Mouse (Mus musculus) effector memory CD4-positive, alpha-beta T cell, adult 7 months (primary cell): ENCODE data around the gene Olfr215. TPM values are rescaled to one million over a fixed set of nuclear protein-coding genes. Genes with fewer than 3 reads are reported as not detected.

ENCODE experiments used
- polyA plus RNA-seq: library from polyadenylated mRNA; unstranded; fragments of 100-300 nt; shearing (Covaris generic); gene quantifications from one replicate; pipeline ENCODE4 v1.2.1, GENCODE M21; 2017

Olfr215 gene
- 0.33 TPM for polyA plus RNA-seq

GRCm38 (mm10) chr6:116584095-116584494 is at the start of gene Olfr215:
TSS of gene Olfr215 (minus strand) at chr6:116584195.

DNA sequence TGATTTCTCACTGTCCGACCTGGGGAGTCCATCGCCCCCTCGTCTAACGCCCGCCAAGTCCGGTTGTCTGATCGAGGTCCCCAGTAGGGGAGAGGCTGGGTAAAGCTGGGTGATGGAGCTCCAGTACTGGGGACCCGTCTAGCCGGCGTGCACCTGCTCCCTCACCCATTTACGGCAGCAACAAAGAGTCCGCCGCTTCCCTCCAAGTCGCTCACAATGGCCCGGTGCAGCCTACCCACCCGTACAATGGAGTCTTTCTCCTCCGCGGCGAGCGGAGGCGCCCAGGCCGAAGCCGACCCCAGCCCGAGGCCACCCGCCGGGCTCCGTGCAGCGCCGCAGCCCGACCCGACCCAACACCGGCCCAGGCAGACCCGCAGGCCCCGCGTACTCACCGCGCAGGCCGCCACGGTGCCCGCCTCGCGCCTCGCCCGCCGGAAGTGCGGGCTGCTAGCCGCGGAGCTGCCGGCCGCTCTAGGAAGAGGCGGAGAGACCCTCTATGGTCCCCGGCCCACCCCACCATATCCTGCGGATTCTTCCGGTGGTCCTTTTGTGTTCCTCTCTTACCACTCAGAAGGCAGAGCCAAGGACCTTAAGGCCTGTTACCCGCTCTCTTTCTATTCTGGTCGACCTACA is 44.7 kb upstream of the Olfr215 start, which contains the start of gene Zfp422:
Gene Zfp422, minus strand, starts transcription at position 461 of the 633 bp plus-strand sequence.

GRCm38 (mm10) chr6:116553935-116554334 is 30.1 kb downstream of the Olfr215 start, which contains the start of gene Olfr214:
TSS of gene Olfr214 (plus strand) at chr6:116554235.

DNA sequence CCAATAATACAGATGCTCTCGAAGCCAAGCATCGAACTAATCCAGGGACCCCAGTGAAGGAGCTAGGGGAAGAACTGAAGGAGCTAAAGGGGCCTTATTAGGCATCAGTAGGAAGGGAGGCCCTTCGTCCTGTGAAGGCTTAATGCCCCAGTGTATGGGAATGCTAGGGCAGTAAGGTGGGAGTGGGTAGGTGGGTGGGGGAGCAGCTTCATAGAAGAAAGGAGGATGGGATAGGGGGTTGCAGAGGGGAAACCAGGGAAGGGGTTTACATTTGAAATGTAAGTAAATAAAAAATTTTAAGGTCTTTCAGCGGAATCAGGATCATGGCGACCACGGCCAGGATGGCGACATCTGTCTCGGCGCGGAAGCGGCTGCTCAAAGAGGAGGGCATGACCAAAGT is 33.2 kb downstream of the Olfr215 start, which contains the start of gene Gm5580:
Gene Gm5580, plus strand, starts transcription at position 301 of the 400 bp plus-strand sequence.

DNA sequence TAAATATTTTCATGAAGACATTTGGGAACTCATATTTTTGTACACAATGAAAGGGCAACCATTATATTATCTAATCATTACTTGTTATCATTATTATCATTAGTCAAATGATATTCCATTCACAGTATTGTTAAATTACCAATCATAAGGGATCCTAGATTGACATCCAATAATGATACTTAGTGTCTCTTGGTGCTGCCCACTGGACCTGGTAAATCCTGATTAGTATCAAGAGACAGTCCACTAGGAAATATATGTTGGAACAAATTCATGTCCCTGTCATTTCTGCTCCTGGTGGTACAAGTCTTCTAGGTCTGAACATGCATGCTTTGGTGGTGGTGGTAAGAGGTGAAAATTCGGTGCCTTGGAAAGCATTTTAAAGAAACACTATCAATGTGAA is 45.8 kb downstream of the Olfr215 start, which contains the start of gene Olfr213:
Gene Olfr213, plus strand, starts transcription at position 301 of the 400 bp plus-strand sequence.

Other genes starting within 250 kb of the Olfr215 start
- gene March8, start 246.2 kb downstream of the Olfr215 start, polyA plus RNA-seq: 1.6 TPM
- 0.11 TPM for gene Alox5, start 123.0 kb downstream of the Olfr215 start, polyA plus RNA-seq
- gene Olfr211, start 95.1 kb downstream of the Olfr215 start, polyA plus RNA-seq: not detected
- gene Olfr212, start 77.7 kb downstream of the Olfr215 start, polyA plus RNA-seq: not detected
- 0.10 TPM for gene Olfr213, start 45.7 kb downstream of the Olfr215 start, polyA plus RNA-seq
- not detected for gene Gm5580, start 33.1 kb downstream of the Olfr215 start, polyA plus RNA-seq
- gene Olfr214, start 30.0 kb downstream of the Olfr215 start, polyA plus RNA-seq: not detected
- 3.0 TPM for gene Zfp422, start 44.8 kb upstream of the Olfr215 start, polyA plus RNA-seq
- not detected for gene Depp1, start 66.4 kb upstream of the Olfr215 start, polyA plus RNA-seq
- gene Rassf4, start 89.8 kb upstream of the Olfr215 start, polyA plus RNA-seq: 0.61 TPM
- gene Tmem72, start 132.7 kb upstream of the Olfr215 start, polyA plus RNA-seq: 0.17 TPM